Mouse (Mus musculus): ENCODE data around the gene Mgat5.

- TF ChIP-seq POLR2A (IDR thresholded peaks at IDR 0.05; ENCODE audit: low read depth, low read length) (no peak), CTCF (IDR thresholded peaks at IDR 0.05; ENCODE audit: extremely low read depth, insufficient read length, insufficient replicate concordance, low read depth, low read length) (no peak)
These were observed 248.6 kb downstream of the Mgat5 start for GRCm38 (mm10) chr1:127453397-127453796.

Measured in small intestine, adult 2 months (tissue).